Mouse (Mus musculus) spleen, adult 2 months (tissue): ENCODE data around the gene Tbx1.

Experiments
- CTCF ChIP-seq: fragments of 200-500 bp; IDR thresholded peaks from 2 replicates; pipeline ENCODE4 v1.5.1; 2011; ENCODE audit warnings: mild to moderate bottlenecking, inconsistent platforms; ENCODE audit not compliant: insufficient read depth, insufficient read length, insufficient replicate concordance; ENCODE audit errors: extremely low read depth
- POLR2A ChIP-seq: fragments of 200-500 bp; IDR thresholded peaks from 2 replicates; pipeline ENCODE4 v1.6.1; 2011; ENCODE audit warnings: low read depth, low read length, inconsistent platforms

DNA sequence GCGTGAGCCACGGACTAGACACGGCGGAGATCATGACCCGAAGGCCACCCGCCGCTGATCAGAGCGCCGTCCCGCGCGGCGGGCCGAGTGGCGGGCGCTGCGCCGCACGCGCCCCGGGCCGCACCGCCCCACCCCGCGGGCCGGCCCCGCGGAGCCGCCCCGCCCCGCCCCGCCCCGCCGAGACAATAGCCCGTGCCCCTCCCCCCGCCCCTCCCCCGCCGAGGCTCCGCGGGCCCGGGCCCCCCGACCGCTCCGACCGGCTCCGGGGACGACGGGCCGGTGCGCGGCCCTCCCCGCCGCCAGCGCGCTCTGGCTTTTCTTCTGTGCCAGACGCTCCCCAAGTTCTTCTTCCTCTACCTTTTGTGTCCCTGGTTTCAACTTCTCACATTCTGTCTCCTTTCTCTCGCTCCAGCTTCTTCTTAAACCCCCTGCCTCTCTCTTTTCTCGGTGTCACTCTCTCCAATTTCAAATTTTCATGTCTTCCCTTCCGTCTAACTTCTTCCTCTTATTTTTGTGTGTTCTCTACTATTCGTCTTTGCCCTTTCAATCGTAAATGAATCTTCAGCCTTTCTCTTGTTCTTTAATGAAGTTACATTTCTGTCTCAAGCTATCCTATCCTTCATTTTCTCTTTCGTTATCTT, 3.4 kb downstream of the Tbx1 start:
- TF ChIP-seq CTCF (no peak), POLR2A (no peak)
